Mouse (Mus musculus) limb, embryonic 14.5 days (tissue): ENCODE measurements around the gene Gtf2h4. TPM values are rescaled to one million over a fixed set of nuclear protein-coding genes. Genes with fewer than 3 reads are reported as not detected.

ENCODE experiments used
- ATAC-seq: fragments of 200-750 bp; cut with Nextera tagmentation; 2 replicates; pipeline ENCODE4 v1.8.0; 2017; ENCODE audit warnings: low read depth, moderate number of reproducible peaks, moderate TSS enrichment; ENCODE audit not compliant: low FRiP score
- DNase-seq: peaks from one replicate; pipeline ENCODE4 v3.0.0-alpha.2; 2015; ENCODE audit warnings: low spot score
- H3K27ac ChIP-seq: fragments of 300-500 bp; sonication (generic); replicated peaks from 2 replicates; pipeline ENCODE4 v1.5.1; 2014; ENCODE audit warnings: low read depth, mild to moderate bottlenecking, low read length, moderate library complexity, mixed read lengths
- H3K27me3 ChIP-seq: fragments of 300-500 bp; sonication (generic); 2 replicates; pipeline ENCODE4 v1.6.1; 2014; ENCODE audit warnings: low read length, mixed read lengths; ENCODE audit not compliant: control insufficient read depth, insufficient read depth
- H3K36me3 ChIP-seq: fragments of 300-500 bp; sonication (generic); 2 replicates; pipeline ENCODE4 v1.6.1; 2014; ENCODE audit warnings: mild to moderate bottlenecking, low read length, moderate library complexity, mixed read lengths; ENCODE audit not compliant: control insufficient read depth, insufficient read depth
- H3K4me1 ChIP-seq: fragments of 300-500 bp; sonication (generic); 2 replicates; pipeline ENCODE4 v1.6.1; 2014; ENCODE audit warnings: antibody characterized with exemption, low read length, mixed read lengths; ENCODE audit not compliant: control insufficient read depth, insufficient read depth
- H3K4me2 ChIP-seq: fragments of 300-500 bp; sonication (generic); replicated peaks from 2 replicates; pipeline ENCODE4 v1.6.1; 2014; ENCODE audit warnings: low read depth, mild to moderate bottlenecking, low read length, moderate library complexity; ENCODE audit not compliant: severe bottlenecking
- H3K4me3 ChIP-seq: fragments of 300-500 bp; sonication (generic); replicated peaks from 2 replicates; pipeline ENCODE4 v1.5.1; 2014; ENCODE audit warnings: low read length
- H3K9ac ChIP-seq: fragments of 300-500 bp; sonication (generic); 2 replicates; pipeline ENCODE4 v1.6.1; 2014; ENCODE audit warnings: mild to moderate bottlenecking, low read depth, low read length, moderate library complexity; ENCODE audit not compliant: severe bottlenecking
- H3K9me3 ChIP-seq: fragments of 300-500 bp; sonication (generic); 2 replicates; pipeline ENCODE4 v1.6.1; 2016; ENCODE audit warnings: low read length; ENCODE audit not compliant: control insufficient read depth
- POLR2A ChIP-seq: fragments of 200-500 bp; IDR thresholded peaks from 2 replicates; pipeline ENCODE4 v1.8.0; 2012; ENCODE audit warnings: inconsistent platforms, mild to moderate bottlenecking, moderate library complexity, borderline replicate concordance; ENCODE audit not compliant: insufficient read depth, insufficient read length; ENCODE audit errors: extremely low read depth
- WGBS: fragments of 180-500 bp; shearing (Covaris S2); extraction: QIAGEN DNeasy Blood & Tissue Kit; methylation state at CpG from one replicate; pipeline ENCODE4 v1.1.7; 2014; 5-methylcytosine and 5-hydroxymethylcytosine counted together
- polyA plus RNA-seq, 2 experiments: library from polyadenylated mRNA; depleted of rRNA in 1 of 2; stranded (reverse) in 1 of 2; unstranded in 1 of 2; fragments of >200 nt; fragmentation: Nextera tagmentation in 1 of 2; extraction: Ambion mirVana in 1 of 2; gene quantifications; 2 replicates each; pipeline versions ENCODE4 v1.2.1 to v1.2.3; 2012 to 2014

Gene Gtf2h4
- polyA plus RNA-seq, 2 experiments, result 40.7 to 43.0 TPM

GRCm38 (mm10) chr17:35635202-35635601 is 38.3 kb downstream of the Gtf2h4 start:
- no peak for DNase-seq
- 78% methylated on average over 3 of the region's 3 CpGs for WGBS
- H3K4me3 ChIP-seq, result no peak overlapping the region
- no peak overlapping the region for H3K4me2 ChIP-seq
- no peak overlapping the region for H3K27ac ChIP-seq
- no peak overlapping the region for H3K9ac ChIP-seq
- H3K27me3 ChIP-seq, result no peaks in the 10 kb centered on the region
- no peak for ATAC-seq
- no peaks in the 10 kb centered on the region for H3K9me3 ChIP-seq
- no peak for TF ChIP-seq POLR2A
- H3K36me3 ChIP-seq, result no peaks in the 10 kb centered on the region
- peaks cover 15% of the 10 kb centered on the region for H3K4me1 ChIP-seq

GRCm38 (mm10) chr17:35633992-35634391 is 39.5 kb downstream of the Gtf2h4 start:
- Histone ChIP-seq H3K9ac (no peak overlapping the region), H3K36me3 (no peaks in the 10 kb centered on the region)

GRCm38 (mm10) chr17:35626537-35626936 is 47.0 kb downstream of the Gtf2h4 start, which contains the start of gene Gm9573:
Gene Gm9573 (minus strand): TSS chr17:35626637.
- ATAC-seq (no peak), DNase-seq (no peak)
- Histone ChIP-seq H3K4me1 (no peaks in the 10 kb centered on the region), H3K27me3 (no peaks in the 10 kb centered on the region), H3K4me2 (no peak within 1 kb of the TSS), H3K27ac (no peak within 1 kb of the TSS), H3K4me3 (no peak within 1 kb of the TSS), H3K9me3 (no peaks in the 10 kb centered on the region), H3K36me3 (no peaks in the 10 kb centered on the region), H3K9ac (no peak within 1 kb of the TSS)
- WGBS, result 84% methylated on average over 7 of the region's 7 CpGs
- no peak for TF ChIP-seq POLR2A

More at GRCm38 (mm10) chr17:35633992-35634391, 39.5 kb downstream of the Gtf2h4 start:
- 30% methylated on average over 1 of the region's 1 CpGs for WGBS
- no peak overlapping the region for H3K4me3 ChIP-seq
- ATAC-seq (0 out of 2 replicates have a peak, but pooled peaks have one; percentile 35), DNase-seq (peak; percentile 19)
- no peak overlapping the region for H3K4me2 ChIP-seq
- H3K27me3 ChIP-seq, result no peaks in the 10 kb centered on the region
- no peak for TF ChIP-seq POLR2A
- H3K9me3 ChIP-seq, result no peaks in the 10 kb centered on the region
- no peak overlapping the region for H3K27ac ChIP-seq
- H3K4me1 ChIP-seq, result peaks cover 10% of the 10 kb centered on the region

Other genes with a start within 250 kb of the Gtf2h4 start
- 0.73 and 1.00 TPM in 2 replicates for gene H2-Q6, start 248.9 kb downstream of the Gtf2h4 start, polyA plus RNA-seq (2012; rRNA removed)
- 0.41 and 0.53 TPM in 2 replicates for gene H2-Q6, start 248.9 kb downstream of the Gtf2h4 start, polyA plus RNA-seq (2014; fragmentation: Nextera tagmentation; extraction: Ambion mirVana)
- gene H2-Q7, start 234.6 kb downstream of the Gtf2h4 start, polyA plus RNA-seq (2012; rRNA removed), result 8.9 and 9.9 TPM in 2 replicates
- gene H2-Q7, start 234.6 kb downstream of the Gtf2h4 start, polyA plus RNA-seq (2014; fragmentation: Nextera tagmentation; extraction: Ambion mirVana), result 3.1 and 4.2 TPM in 2 replicates
- gene H2-Q10, start 203.7 kb downstream of the Gtf2h4 start, polyA plus RNA-seq (2012; rRNA removed), result 0.76 and 0.87 TPM in 2 replicates
- 0.28 and 0.62 TPM in 2 replicates for gene H2-Q10, start 203.7 kb downstream of the Gtf2h4 start, polyA plus RNA-seq (2014; fragmentation: Nextera tagmentation; extraction: Ambion mirVana)
- 0.06 and 0.09 TPM in 2 replicates for gene Pou5f1, start 167.7 kb downstream of the Gtf2h4 start, polyA plus RNA-seq (2012; rRNA removed)
- gene Pou5f1, start 167.7 kb downstream of the Gtf2h4 start, polyA plus RNA-seq (2014; fragmentation: Nextera tagmentation; extraction: Ambion mirVana), result not detected in 2 replicates
- 73.8 and 82.6 TPM in 2 replicates for gene Tcf19, start 156.9 kb downstream of the Gtf2h4 start, polyA plus RNA-seq (2012; rRNA removed)
- 75.5 and 84.3 TPM in 2 replicates for gene Tcf19, start 156.9 kb downstream of the Gtf2h4 start, polyA plus RNA-seq (2014; fragmentation: Nextera tagmentation; extraction: Ambion mirVana)
- 41.2 and 43.2 TPM in 2 replicates for gene Cchcr1, start 156.6 kb downstream of the Gtf2h4 start, polyA plus RNA-seq (2012; rRNA removed)
- 11.6 and 13.9 TPM in 2 replicates for gene Cchcr1, start 156.6 kb downstream of the Gtf2h4 start, polyA plus RNA-seq (2014; fragmentation: Nextera tagmentation; extraction: Ambion mirVana)
- 1.0 and 2.2 TPM in 2 replicates for gene Psors1c2, start 140.5 kb downstream of the Gtf2h4 start, polyA plus RNA-seq (2012; rRNA removed)
- 0.39 and 1.5 TPM in 2 replicates for gene Psors1c2, start 140.5 kb downstream of the Gtf2h4 start, polyA plus RNA-seq (2014; fragmentation: Nextera tagmentation; extraction: Ambion mirVana)
- gene Cdsn, start 121.6 kb downstream of the Gtf2h4 start, polyA plus RNA-seq (2012; rRNA removed), result 0.09 and 0.31 TPM in 2 replicates
- 0.07 and 0.17 TPM in 2 replicates for gene Cdsn, start 121.6 kb downstream of the Gtf2h4 start, polyA plus RNA-seq (2014; fragmentation: Nextera tagmentation; extraction: Ambion mirVana)
- gene 2300002M23Rik, start 106.3 kb downstream of the Gtf2h4 start, polyA plus RNA-seq (2012; rRNA removed), result 0.21 and 0.24 TPM in 2 replicates
- not detected in 2 replicates for gene 2300002M23Rik, start 106.3 kb downstream of the Gtf2h4 start, polyA plus RNA-seq (2014; fragmentation: Nextera tagmentation; extraction: Ambion mirVana)
- gene Sfta2, start 72.2 kb downstream of the Gtf2h4 start, polyA plus RNA-seq (2012; rRNA removed), result not detected in 2 replicates
- not detected in 2 replicates for gene Sfta2, start 72.2 kb downstream of the Gtf2h4 start, polyA plus RNA-seq (2014; fragmentation: Nextera tagmentation; extraction: Ambion mirVana)
- gene Gm9573, start 47.1 kb downstream of the Gtf2h4 start, polyA plus RNA-seq (2012; rRNA removed), result not detected in 2 replicates
- not detected in 2 replicates for gene Gm9573, start 47.1 kb downstream of the Gtf2h4 start, polyA plus RNA-seq (2014; fragmentation: Nextera tagmentation; extraction: Ambion mirVana)
- gene Mucl3, start 30.0 kb downstream of the Gtf2h4 start, polyA plus RNA-seq (2012; rRNA removed), result 0.13 and 0.30 TPM in 2 replicates
- gene Mucl3, start 30.0 kb downstream of the Gtf2h4 start, polyA plus RNA-seq (2014; fragmentation: Nextera tagmentation; extraction: Ambion mirVana), result 0.22 TPM in 1 of 2 replicates, not detected in the other
- 35.4 and 47.8 TPM in 2 replicates for gene Vars2, start 6.1 kb downstream of the Gtf2h4 start, polyA plus RNA-seq (2012; rRNA removed)
- gene Vars2, start 6.1 kb downstream of the Gtf2h4 start, polyA plus RNA-seq (2014; fragmentation: Nextera tagmentation; extraction: Ambion mirVana), result 14.8 and 18.7 TPM in 2 replicates
- gene Ddr1, start 30.9 kb upstream of the Gtf2h4 start, polyA plus RNA-seq (2012; rRNA removed), result 49.4 and 60.1 TPM in 2 replicates
- gene Ddr1, start 30.9 kb upstream of the Gtf2h4 start, polyA plus RNA-seq (2014; fragmentation: Nextera tagmentation; extraction: Ambion mirVana), result 56.7 and 58.2 TPM in 2 replicates
- 10.8 and 12.2 TPM in 2 replicates for gene Ier3, start 147.9 kb upstream of the Gtf2h4 start, polyA plus RNA-seq (2012; rRNA removed)
- 8.8 and 8.9 TPM in 2 replicates for gene Ier3, start 147.9 kb upstream of the Gtf2h4 start, polyA plus RNA-seq (2014; fragmentation: Nextera tagmentation; extraction: Ambion mirVana)
- gene Flot1, start 149.5 kb upstream of the Gtf2h4 start, polyA plus RNA-seq (2012; rRNA removed), result 61.8 and 66.3 TPM in 2 replicates
- gene Flot1, start 149.5 kb upstream of the Gtf2h4 start, polyA plus RNA-seq (2014; fragmentation: Nextera tagmentation; extraction: Ambion mirVana), result 47.2 and 53.7 TPM in 2 replicates
- 1,341 and 1,699 TPM in 2 replicates for gene Tubb5, start 164.6 kb upstream of the Gtf2h4 start, polyA plus RNA-seq (2012; rRNA removed)
- gene Tubb5, start 164.6 kb upstream of the Gtf2h4 start, polyA plus RNA-seq (2014; fragmentation: Nextera tagmentation; extraction: Ambion mirVana), result 808 and 880 TPM in 2 replicates
- 24.9 and 28.8 TPM in 2 replicates for gene Mdc1, start 167.8 kb upstream of the Gtf2h4 start, polyA plus RNA-seq (2012; rRNA removed)
- gene Mdc1, start 167.8 kb upstream of the Gtf2h4 start, polyA plus RNA-seq (2014; fragmentation: Nextera tagmentation; extraction: Ambion mirVana), result 12.2 and 13.9 TPM in 2 replicates
- gene Nrm, start 187.6 kb upstream of the Gtf2h4 start, polyA plus RNA-seq (2012; rRNA removed), result 77.5 and 80.7 TPM in 2 replicates
- 49.5 and 56.4 TPM in 2 replicates for gene Nrm, start 187.6 kb upstream of the Gtf2h4 start, polyA plus RNA-seq (2014; fragmentation: Nextera tagmentation; extraction: Ambion mirVana)
- gene Ppp1r18, start 191.9 kb upstream of the Gtf2h4 start, polyA plus RNA-seq (2012; rRNA removed), result 47.2 and 56.2 TPM in 2 replicates
- gene Ppp1r18, start 191.9 kb upstream of the Gtf2h4 start, polyA plus RNA-seq (2014; fragmentation: Nextera tagmentation; extraction: Ambion mirVana), result 26.0 and 26.3 TPM in 2 replicates
- gene Dhx16, start 206.1 kb upstream of the Gtf2h4 start, polyA plus RNA-seq (2012; rRNA removed), result 78.6 and 90.5 TPM in 2 replicates
- 40.0 and 43.4 TPM in 2 replicates for gene Dhx16, start 206.1 kb upstream of the Gtf2h4 start, polyA plus RNA-seq (2014; fragmentation: Nextera tagmentation; extraction: Ambion mirVana)
- gene 2310061I04Rik, start 223.7 kb upstream of the Gtf2h4 start, polyA plus RNA-seq (2012; rRNA removed), result 53.9 and 68.4 TPM in 2 replicates
- gene 2310061I04Rik, start 223.7 kb upstream of the Gtf2h4 start, polyA plus RNA-seq (2014; fragmentation: Nextera tagmentation; extraction: Ambion mirVana), result 20.6 and 20.7 TPM in 2 replicates
- 157 and 189 TPM in 2 replicates for gene Atat1, start 236.3 kb upstream of the Gtf2h4 start, polyA plus RNA-seq (2012; rRNA removed)
- gene Atat1, start 236.3 kb upstream of the Gtf2h4 start, polyA plus RNA-seq (2014; fragmentation: Nextera tagmentation; extraction: Ambion mirVana), result 68.7 and 88.1 TPM in 2 replicates
- gene Mrps18b, start 242.7 kb upstream of the Gtf2h4 start, polyA plus RNA-seq (2012; rRNA removed), result 62.7 and 62.9 TPM in 2 replicates
- 68.0 and 70.3 TPM in 2 replicates for gene Mrps18b, start 242.7 kb upstream of the Gtf2h4 start, polyA plus RNA-seq (2014; fragmentation: Nextera tagmentation; extraction: Ambion mirVana)
- gene Ppp1r10, start 242.7 kb upstream of the Gtf2h4 start, polyA plus RNA-seq (2012; rRNA removed), result 39.9 and 41.6 TPM in 2 replicates
- gene Ppp1r10, start 242.7 kb upstream of the Gtf2h4 start, polyA plus RNA-seq (2014; fragmentation: Nextera tagmentation; extraction: Ambion mirVana), result 30.8 and 34.2 TPM in 2 replicates